Mouse (Mus musculus): ENCODE measurements around the gene Taf1d. TPM values are rescaled to one million over a fixed set of nuclear protein-coding genes. Genes with fewer than 3 reads are reported as not detected.

The Taf1d gene
- polyA plus RNA-seq (2012; rRNA removed) (33.8 and 57.4 TPM in 2 replicates), polyA plus RNA-seq (2014; fragmentation: Nextera tagmentation; extraction: Ambion mirVana) (29.6 TPM in 2 replicates)

- Histone ChIP-seq H3K4me3 (ENCODE audit: insufficient read depth in 1 of 2, low read depth in 2 of 2, low read length in 2 of 2) (peak within 1 kb of the TSS; percentile 71 to 72), H3K27me3 (ENCODE audit: control insufficient read depth, insufficient read depth, low read length) (no peaks in the 10 kb centered on the region), H3K4me2 (ENCODE audit: low read depth) (peak within 1 kb of the TSS; percentile 83), H3K9me3 (ENCODE audit: control insufficient read depth, low read length) (no peaks in the 10 kb centered on the region), H3K4me1 (replicated peaks; ENCODE audit: control insufficient read depth in 2 of 2, insufficient read depth in 2 of 2, low read length in 1 of 2) (peaks cover 5 to 22% of the 10 kb centered on the region in 2 experiments), H3K9ac (replicated peaks) (peak within 1 kb of the TSS; percentile 78), H3K36me3 (replicated peaks; ENCODE audit: control insufficient read depth, insufficient read depth, low read depth) (peaks cover 27% of the 10 kb centered on the region), H3K27ac (peak within 1 kb of the TSS; percentile 44)
- no peak for TF ChIP-seq CTCF (IDR thresholded peaks at IDR 0.05; ENCODE audit: low read depth)
- peak; percentile 40; the same call in 1 of the 2 replicates for TF ChIP-seq EP300 (IDR thresholded peaks at IDR 0.05; ENCODE audit: low read depth)
- peak; percentile 87 to 91 (median 90) for DNase-seq (ENCODE audit: low read depth in 3 of 3, low spot score in 3 of 3)
- WGBS (ENCODE audit: insufficient replicate concordance): 10% methylated on average over 45 of the region's 45 CpGs
- peak; percentile 96 for ATAC-seq (ENCODE audit: insufficient read depth)
These were observed at the start of gene Taf1d for GRCm38 (mm10) chr9:15305503-15306397. Gene Taf1d (plus strand): TSS chr9:15306214.

- Histone ChIP-seq H3K9ac (replicated peaks) (no peak overlapping the region), H3K27me3 (ENCODE audit: control insufficient read depth, insufficient read depth, low read length) (no peaks in the 10 kb centered on the region), H3K4me2 (ENCODE audit: low read depth) (no peak overlapping the region), H3K36me3 (replicated peaks; ENCODE audit: control insufficient read depth, insufficient read depth, low read depth) (peaks cover 3% of the 10 kb centered on the region), H3K9me3 (ENCODE audit: control insufficient read depth, low read length) (no peaks in the 10 kb centered on the region), H3K4me3 (ENCODE audit: insufficient read depth in 1 of 2, low read depth in 2 of 2, low read length in 2 of 2) (no peak overlapping the region), H3K4me1 (replicated peaks; ENCODE audit: control insufficient read depth in 2 of 2, insufficient read depth in 2 of 2, low read length in 1 of 2) (no peaks in the 10 kb centered on the region), H3K27ac (no peak overlapping the region)
- no peak for ATAC-seq (ENCODE audit: insufficient read depth)
- TF ChIP-seq EP300 (IDR thresholded peaks at IDR 0.05; ENCODE audit: low read depth) (no peak), CTCF (IDR thresholded peaks at IDR 0.05; ENCODE audit: low read depth) (no peak)
- no peak for DNase-seq (ENCODE audit: low read depth in 3 of 3, low spot score in 3 of 3)
- 60% methylated on average over 3 of the region's 3 CpGs for WGBS (ENCODE audit: insufficient replicate concordance)
These were observed 49.8 kb upstream of the Taf1d start for GRCm38 (mm10) chr9:15256214-15256613.

- 80% methylated on average over 8 of the region's 8 CpGs for WGBS (ENCODE audit: insufficient replicate concordance)
- Histone ChIP-seq H3K27me3 (ENCODE audit: control insufficient read depth, insufficient read depth, low read length) (no peaks in the 10 kb centered on the region), H3K27ac (no peak overlapping the region), H3K4me1 (replicated peaks; ENCODE audit: control insufficient read depth in 2 of 2, insufficient read depth in 2 of 2, low read length in 1 of 2) (no peaks in the 10 kb centered on the region), H3K4me3 (ENCODE audit: insufficient read depth in 1 of 2, low read depth in 2 of 2, low read length in 2 of 2) (no peak overlapping the region), H3K36me3 (replicated peaks; ENCODE audit: control insufficient read depth, insufficient read depth, low read depth) (peaks cover 42% of the 10 kb centered on the region), H3K9me3 (ENCODE audit: control insufficient read depth, low read length) (no peaks in the 10 kb centered on the region), H3K4me2 (ENCODE audit: low read depth) (no peak overlapping the region), H3K9ac (replicated peaks) (no peak overlapping the region)
- ATAC-seq (ENCODE audit: insufficient read depth) (no peak), DNase-seq (ENCODE audit: low read depth in 3 of 3, low spot score in 3 of 3) (no peak)
- TF ChIP-seq EP300 (IDR thresholded peaks at IDR 0.05; ENCODE audit: low read depth): no peak
- TF ChIP-seq CTCF (IDR thresholded peaks at IDR 0.05; ENCODE audit: low read depth): no peak
These were observed 44.0 kb upstream of the Taf1d start for GRCm38 (mm10) chr9:15261980-15262379.

- no peak overlapping the region for H3K9ac ChIP-seq (replicated peaks)
- TF ChIP-seq EP300 (IDR thresholded peaks at IDR 0.05; ENCODE audit: low read depth) (no peak), CTCF (IDR thresholded peaks at IDR 0.05; ENCODE audit: low read depth) (no peak)
- 92% methylated on average over 10 of the region's 10 CpGs for WGBS (ENCODE audit: insufficient replicate concordance)
- no peaks in the 10 kb centered on the region for H3K9me3 ChIP-seq (ENCODE audit: control insufficient read depth, low read length)
- H3K4me3 ChIP-seq (ENCODE audit: insufficient read depth in 1 of 2, low read depth in 2 of 2, low read length in 2 of 2): no peak overlapping the region
- H3K27ac ChIP-seq: no peak overlapping the region
- H3K27me3 ChIP-seq (ENCODE audit: control insufficient read depth, insufficient read depth, low read length): no peaks in the 10 kb centered on the region
- DNase-seq (ENCODE audit: low read depth in 3 of 3, low spot score in 3 of 3): no peak
- ATAC-seq (ENCODE audit: insufficient read depth): no peak
- H3K36me3 ChIP-seq (replicated peaks; ENCODE audit: control insufficient read depth, insufficient read depth, low read depth): peaks cover 48% of the 10 kb centered on the region
- no peaks in the 10 kb centered on the region for H3K4me1 ChIP-seq (replicated peaks; ENCODE audit: control insufficient read depth in 2 of 2, insufficient read depth in 2 of 2, low read length in 1 of 2)
- H3K4me2 ChIP-seq (ENCODE audit: low read depth): no peak overlapping the region
These were observed 42.5 kb upstream of the Taf1d start for GRCm38 (mm10) chr9:15263487-15263886.

- TF ChIP-seq EP300 (IDR thresholded peaks at IDR 0.05; ENCODE audit: low read depth) (no peak), CTCF (IDR thresholded peaks at IDR 0.05; ENCODE audit: low read depth) (no peak)
- ATAC-seq (ENCODE audit: insufficient read depth) (no peak), DNase-seq (ENCODE audit: low read depth in 3 of 3, low spot score in 3 of 3) (no peak)
- Histone ChIP-seq H3K27me3 (ENCODE audit: control insufficient read depth, insufficient read depth, low read length) (no peaks in the 10 kb centered on the region), H3K36me3 (replicated peaks; ENCODE audit: control insufficient read depth, insufficient read depth, low read depth) (peaks cover 63% of the 10 kb centered on the region), H3K9me3 (ENCODE audit: control insufficient read depth, low read length) (no peaks in the 10 kb centered on the region), H3K4me2 (ENCODE audit: low read depth) (no peak overlapping the region), H3K4me3 (ENCODE audit: insufficient read depth in 1 of 2, low read depth in 2 of 2, low read length in 2 of 2) (no peak overlapping the region), H3K9ac (replicated peaks) (no peak overlapping the region), H3K4me1 (replicated peaks; ENCODE audit: control insufficient read depth in 2 of 2, insufficient read depth in 2 of 2, low read length in 1 of 2) (peaks cover 0 to 8% of the 10 kb centered on the region in 2 experiments; a peak in 2 of 4 replicates), H3K27ac (no peak overlapping the region)
- 65% methylated on average over 2 of the region's 2 CpGs for WGBS (ENCODE audit: insufficient replicate concordance)
These were observed 32.0 kb upstream of the Taf1d start for GRCm38 (mm10) chr9:15273981-15274380.

Measured in liver, embryonic 14.5 days (tissue).